Mouse (Mus musculus): ENCODE data around the gene Thap11. TPM values are rescaled to one million over a fixed set of nuclear protein-coding genes. Genes with fewer than 3 reads are reported as not detected.

Thap11 gene
- 65.2 and 66.1 TPM in 2 replicates for polyA plus RNA-seq (2015; fragmentation: Nextera tagmentation; extraction: Ambion mirVana)

DNA sequence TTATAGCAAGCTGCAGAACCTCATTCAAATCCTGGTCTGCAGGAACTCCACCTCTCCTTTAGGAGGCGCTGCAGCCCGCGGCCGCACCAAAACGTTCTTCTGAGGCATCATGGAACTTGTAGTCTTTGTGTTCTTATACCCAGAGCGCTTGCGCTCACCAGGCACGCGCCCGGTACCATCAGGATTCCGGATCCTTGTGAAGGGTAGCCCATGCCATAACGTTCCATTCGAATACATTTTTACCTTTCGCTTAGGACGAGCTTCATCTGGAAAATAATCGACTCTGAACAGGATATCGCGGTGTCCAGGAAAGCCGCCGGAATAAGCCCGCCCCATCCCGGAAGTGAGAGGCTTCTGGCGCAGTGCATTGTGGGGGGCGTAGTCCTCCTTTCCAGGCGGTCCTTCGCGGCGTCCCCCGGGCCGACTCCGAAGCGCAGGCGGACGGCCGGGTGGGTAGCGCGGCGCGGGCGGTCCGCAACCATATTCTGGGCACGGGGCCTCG, at the start of gene Thap11:
Gene Thap11, plus strand, starts transcription at position 418 of the 502 bp plus-strand sequence.
- H3K4me3 ChIP-seq (ENCODE audit: low read length), result peak within 1 kb of the TSS; percentile 84
- peak within 1 kb of the TSS; percentile 81 for H3K9ac ChIP-seq (replicated peaks; ENCODE audit: low read length)
- under 1% methylated on average over 43 of the region's 43 CpGs for WGBS
- no peaks in the 10 kb centered on the region for H3K27me3 ChIP-seq (ENCODE audit: insufficient read depth, low read length)
- peak within 1 kb of the TSS; percentile 95 for H3K4me2 ChIP-seq (replicated peaks; ENCODE audit: low read depth, low read length)
- H3K4me1 ChIP-seq (ENCODE audit: insufficient read depth, low read length), result peaks cover 36% of the 10 kb centered on the region
- H3K9me3 ChIP-seq (ENCODE audit: low read length), result no peaks in the 10 kb centered on the region
- H3K36me3 ChIP-seq (ENCODE audit: insufficient read depth, low read length), result peaks cover 2% of the 10 kb centered on the region; the same call in 1 of the 2 replicates
- peak; percentile 91 for ATAC-seq (ENCODE audit: low FRiP score, low TSS enrichment)
- peak within 1 kb of the TSS; percentile 87 for H3K27ac ChIP-seq (ENCODE audit: low read length)

DNA sequence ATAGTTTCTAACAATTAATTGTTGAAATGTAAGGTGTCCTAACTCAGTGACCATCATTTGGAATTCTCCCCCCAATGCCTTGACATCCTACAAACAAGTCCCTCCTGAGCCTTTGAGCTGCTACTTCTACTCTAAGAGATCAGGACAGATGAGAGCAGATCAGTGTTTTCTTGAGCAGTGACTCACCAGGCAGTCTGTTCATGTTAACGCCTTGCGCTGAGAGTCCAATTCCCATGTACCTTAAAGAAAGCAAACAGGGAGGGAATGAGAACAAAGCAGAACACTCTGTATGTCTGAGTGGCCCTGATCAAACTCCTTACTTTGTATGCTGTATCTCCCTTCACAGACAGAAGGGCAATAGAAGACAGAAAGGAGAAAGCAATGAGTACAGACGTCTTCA, 49.6 kb upstream of the Thap11 start:
- WGBS, result 77% methylated on average over 3 of the region's 3 CpGs
- no peaks in the 10 kb centered on the region for H3K27me3 ChIP-seq (ENCODE audit: insufficient read depth, low read length)
- H3K9ac ChIP-seq (replicated peaks; ENCODE audit: low read length), result no peak overlapping the region
- no peak overlapping the region for H3K4me2 ChIP-seq (replicated peaks; ENCODE audit: low read depth, low read length)
- H3K36me3 ChIP-seq (ENCODE audit: insufficient read depth, low read length), result 0 out of 2 replicates have a peak, but pooled peaks cover 9% of the 10 kb centered on the region
- 0 out of 2 replicates have a peak overlapping the region, but pooled peaks have one; percentile 13 for H3K27ac ChIP-seq (ENCODE audit: low read length)
- no peak overlapping the region for H3K4me3 ChIP-seq (ENCODE audit: low read length)
- no peak for ATAC-seq (ENCODE audit: low FRiP score, low TSS enrichment)
- H3K4me1 ChIP-seq (ENCODE audit: insufficient read depth, low read length), result peaks cover 7% of the 10 kb centered on the region; the same call in 1 of the 2 replicates
- H3K9me3 ChIP-seq (ENCODE audit: low read length), result no peaks in the 10 kb centered on the region

DNA sequence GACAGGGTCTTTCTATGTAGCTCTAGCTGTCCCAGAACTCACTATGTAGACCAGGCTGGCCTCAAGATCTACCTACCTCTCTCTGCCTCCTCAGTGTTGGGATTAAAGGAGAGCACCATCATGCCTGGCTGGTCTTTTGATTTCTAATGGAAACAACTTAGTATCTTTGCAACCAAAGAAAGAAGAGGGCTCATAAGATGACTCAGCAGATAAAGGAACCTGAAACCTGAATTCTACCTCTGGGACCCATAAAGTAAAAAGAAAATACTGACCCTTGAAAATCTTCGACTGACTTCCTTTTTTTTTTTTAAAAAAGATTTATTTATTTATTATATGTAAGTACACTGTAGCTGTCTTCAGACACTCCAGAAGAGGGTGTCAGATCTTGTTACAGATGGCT, 49.0 kb upstream of the Thap11 start:
- no peaks in the 10 kb centered on the region for H3K27me3 ChIP-seq (ENCODE audit: insufficient read depth, low read length)
- peaks cover 7% of the 10 kb centered on the region; the same call in 1 of the 2 replicates for H3K4me1 ChIP-seq (ENCODE audit: insufficient read depth, low read length)
- no peak overlapping the region for H3K4me2 ChIP-seq (replicated peaks; ENCODE audit: low read depth, low read length)
- H3K9ac ChIP-seq (replicated peaks; ENCODE audit: low read length), result no peak overlapping the region
- H3K36me3 ChIP-seq (ENCODE audit: insufficient read depth, low read length), result peaks cover 9% of the 10 kb centered on the region; the same call in 1 of the 2 replicates
- no peaks in the 10 kb centered on the region for H3K9me3 ChIP-seq (ENCODE audit: low read length)
- 51% methylated on average over 1 of the region's 1 CpGs for WGBS
- H3K4me3 ChIP-seq (ENCODE audit: low read length), result no peak overlapping the region
- ATAC-seq (ENCODE audit: low FRiP score, low TSS enrichment), result no peak
- H3K27ac ChIP-seq (ENCODE audit: low read length), result no peak overlapping the region

DNA sequence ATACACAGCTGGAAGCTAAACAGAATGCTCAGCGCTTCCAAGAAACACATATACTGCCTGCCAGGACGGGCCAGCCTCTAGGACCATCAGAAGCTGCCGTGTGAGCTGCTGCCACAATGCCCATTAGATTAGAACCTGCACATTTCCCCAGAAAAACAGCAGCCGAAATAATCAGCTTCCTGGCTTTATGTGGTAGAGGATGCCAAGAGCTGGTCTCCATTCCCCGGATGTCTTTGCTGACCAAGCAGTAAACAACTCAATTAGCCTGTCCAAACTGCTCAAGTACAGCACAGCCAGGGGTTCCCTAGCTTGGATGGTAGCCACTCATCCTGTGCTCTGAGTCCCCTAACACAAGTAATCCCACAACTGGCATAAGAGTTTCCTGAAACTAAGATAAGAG, 47.2 kb upstream of the Thap11 start:
- H3K4me3 ChIP-seq (ENCODE audit: low read length), result no peak overlapping the region
- no peaks in the 10 kb centered on the region for H3K27me3 ChIP-seq (ENCODE audit: insufficient read depth, low read length)
- H3K36me3 ChIP-seq (ENCODE audit: insufficient read depth, low read length), result peaks cover 9% of the 10 kb centered on the region; the same call in 1 of the 2 replicates
- no peak for ATAC-seq (ENCODE audit: low FRiP score, low TSS enrichment)
- H3K9ac ChIP-seq (replicated peaks; ENCODE audit: low read length), result no peak overlapping the region
- H3K4me1 ChIP-seq (ENCODE audit: insufficient read depth, low read length), result peaks cover 7% of the 10 kb centered on the region; the same call in 1 of the 2 replicates
- WGBS, result 72% methylated on average over 5 of the region's 5 CpGs
- no peak overlapping the region for H3K27ac ChIP-seq (ENCODE audit: low read length)
- no peaks in the 10 kb centered on the region for H3K9me3 ChIP-seq (ENCODE audit: low read length)
- H3K4me2 ChIP-seq (replicated peaks; ENCODE audit: low read depth, low read length), result no peak overlapping the region

DNA sequence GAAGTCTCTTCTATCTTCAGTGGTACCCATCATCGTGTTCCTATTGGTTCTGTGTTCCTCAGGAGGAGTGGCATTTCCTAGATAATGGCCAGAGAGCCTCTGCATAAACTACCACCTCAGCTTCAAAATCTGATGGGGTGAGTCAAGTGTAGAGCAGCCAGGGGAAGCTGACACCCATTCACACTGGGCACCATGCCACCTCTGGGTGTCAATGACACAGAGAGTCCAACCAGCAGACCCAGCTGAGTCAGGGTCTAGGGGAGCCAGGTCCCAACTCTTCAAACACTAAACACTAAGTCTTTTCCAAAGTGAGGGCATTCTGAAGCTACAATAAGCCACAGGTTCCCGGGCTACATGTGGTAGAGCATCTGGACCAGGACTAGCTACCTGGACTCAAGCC, 46.5 kb upstream of the Thap11 start:
- Histone ChIP-seq H3K4me1 (ENCODE audit: insufficient read depth, low read length) (peaks cover 7% of the 10 kb centered on the region; the same call in 1 of the 2 replicates), H3K9me3 (ENCODE audit: low read length) (no peaks in the 10 kb centered on the region), H3K9ac (replicated peaks; ENCODE audit: low read length) (no peak overlapping the region), H3K27me3 (ENCODE audit: insufficient read depth, low read length) (no peaks in the 10 kb centered on the region), H3K27ac (ENCODE audit: low read length) (no peak overlapping the region), H3K36me3 (ENCODE audit: insufficient read depth, low read length) (peaks cover 9% of the 10 kb centered on the region; the same call in 1 of the 2 replicates), H3K4me3 (ENCODE audit: low read length) (no peak overlapping the region), H3K4me2 (replicated peaks; ENCODE audit: low read depth, low read length) (no peak overlapping the region)
- no peak for ATAC-seq (ENCODE audit: low FRiP score, low TSS enrichment)
- WGBS, result 95% methylated on average over 2 of the region's 2 CpGs

DNA sequence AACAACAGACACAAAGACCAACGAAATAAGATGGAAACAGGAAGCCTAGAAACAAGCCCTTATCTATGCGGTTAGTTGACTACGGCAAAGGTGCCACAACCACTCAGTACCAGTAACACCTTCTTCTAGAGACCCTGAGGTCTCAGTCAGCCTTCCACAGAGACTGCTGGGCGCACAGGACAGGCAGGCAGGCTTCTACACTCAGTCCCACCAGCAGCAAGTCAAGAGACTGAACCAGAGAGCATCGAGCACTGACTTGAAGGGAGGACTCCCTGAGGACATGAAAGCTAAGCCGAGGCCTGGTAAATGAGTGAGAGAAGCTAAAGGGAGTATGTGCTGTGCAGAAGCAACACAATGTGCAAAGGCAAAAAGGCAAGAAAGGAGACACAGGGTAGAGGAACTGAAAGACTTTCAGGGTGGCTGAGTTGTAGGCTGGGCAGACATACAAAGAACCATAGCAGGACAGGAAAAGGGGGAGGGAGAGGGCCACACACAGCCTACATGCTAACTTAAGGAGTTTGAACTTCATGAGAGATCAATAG, 44.6 kb upstream of the Thap11 start:
- Histone ChIP-seq H3K27ac (ENCODE audit: low read length) (no peak overlapping the region), H3K27me3 (ENCODE audit: insufficient read depth, low read length) (no peaks in the 10 kb centered on the region), H3K4me1 (ENCODE audit: insufficient read depth, low read length) (peaks cover 7% of the 10 kb centered on the region; the same call in 1 of the 2 replicates), H3K36me3 (ENCODE audit: insufficient read depth, low read length) (peaks cover under 1% of the 10 kb centered on the region; the same call in 1 of the 2 replicates), H3K9ac (replicated peaks; ENCODE audit: low read length) (no peak overlapping the region), H3K4me2 (replicated peaks; ENCODE audit: low read depth, low read length) (no peak overlapping the region), H3K4me3 (ENCODE audit: low read length) (no peak overlapping the region), H3K9me3 (ENCODE audit: low read length) (no peaks in the 10 kb centered on the region)
- 86% methylated on average over 6 of the region's 6 CpGs for WGBS
- no peak for ATAC-seq (ENCODE audit: low FRiP score, low TSS enrichment)

DNA sequence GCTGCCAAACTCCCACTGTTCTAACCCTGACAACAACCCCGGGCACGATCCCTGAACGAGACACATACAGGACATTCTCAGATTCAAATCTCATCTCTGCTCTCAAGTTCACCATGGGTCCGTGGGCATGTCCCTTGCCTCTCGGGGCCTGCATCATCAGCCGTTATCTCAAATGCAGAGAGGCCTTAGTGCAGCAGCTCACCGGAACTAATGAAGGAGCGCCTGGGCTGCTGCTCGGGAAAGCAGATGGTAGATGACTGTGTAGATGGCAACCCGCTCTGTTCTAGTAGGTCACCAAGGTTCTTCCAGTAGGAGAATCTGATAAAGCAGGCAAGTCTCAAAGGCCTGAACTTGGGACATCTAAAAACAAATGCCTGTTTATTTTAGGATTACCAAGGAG, 43.9 kb upstream of the Thap11 start:
- no peaks in the 10 kb centered on the region; the same call in 1 of the 2 replicates for H3K36me3 ChIP-seq (ENCODE audit: insufficient read depth, low read length)
- no peak overlapping the region for H3K4me3 ChIP-seq (ENCODE audit: low read length)
- H3K9me3 ChIP-seq (ENCODE audit: low read length), result no peaks in the 10 kb centered on the region
- H3K27ac ChIP-seq (ENCODE audit: low read length), result no peak overlapping the region
- peaks cover 7% of the 10 kb centered on the region; the same call in 1 of the 2 replicates for H3K4me1 ChIP-seq (ENCODE audit: insufficient read depth, low read length)
- no peak overlapping the region for H3K9ac ChIP-seq (replicated peaks; ENCODE audit: low read length)
- 79% methylated on average over 10 of the region's 10 CpGs for WGBS
- no peak for ATAC-seq (ENCODE audit: low FRiP score, low TSS enrichment)
- H3K4me2 ChIP-seq (replicated peaks; ENCODE audit: low read depth, low read length), result no peak overlapping the region
- H3K27me3 ChIP-seq (ENCODE audit: insufficient read depth, low read length), result no peaks in the 10 kb centered on the region

DNA sequence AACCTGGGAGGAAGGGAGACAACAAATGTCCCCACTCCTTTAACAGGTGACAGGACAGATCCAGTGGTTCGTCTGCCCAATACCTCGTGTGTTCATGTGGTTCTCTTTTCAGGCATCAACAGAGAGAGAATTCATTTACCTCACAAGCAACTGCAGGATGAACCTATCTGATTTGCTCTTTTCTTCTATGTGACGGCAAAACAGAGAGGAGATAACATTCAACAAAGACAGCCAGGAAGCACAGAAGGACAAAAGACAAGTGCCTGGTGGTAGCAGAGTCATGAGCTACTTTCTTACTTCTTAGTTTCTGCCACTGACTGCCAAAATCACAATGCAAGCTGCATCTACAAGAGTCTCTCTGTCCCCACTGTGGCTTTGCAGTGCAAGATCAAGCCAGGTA, 43.4 kb upstream of the Thap11 start:
- no peak overlapping the region for H3K27ac ChIP-seq (ENCODE audit: low read length)
- H3K9ac ChIP-seq (replicated peaks; ENCODE audit: low read length), result no peak overlapping the region
- H3K4me1 ChIP-seq (ENCODE audit: insufficient read depth, low read length), result peaks cover 7% of the 10 kb centered on the region; the same call in 1 of the 2 replicates
- H3K27me3 ChIP-seq (ENCODE audit: insufficient read depth, low read length), result no peaks in the 10 kb centered on the region
- no peaks in the 10 kb centered on the region; the same call in 1 of the 2 replicates for H3K36me3 ChIP-seq (ENCODE audit: insufficient read depth, low read length)
- no peaks in the 10 kb centered on the region for H3K9me3 ChIP-seq (ENCODE audit: low read length)
- H3K4me3 ChIP-seq (ENCODE audit: low read length), result no peak overlapping the region
- WGBS, result 83% methylated on average over 3 of the region's 3 CpGs
- no peak for ATAC-seq (ENCODE audit: low FRiP score, low TSS enrichment)
- H3K4me2 ChIP-seq (replicated peaks; ENCODE audit: low read depth, low read length), result no peak overlapping the region

DNA sequence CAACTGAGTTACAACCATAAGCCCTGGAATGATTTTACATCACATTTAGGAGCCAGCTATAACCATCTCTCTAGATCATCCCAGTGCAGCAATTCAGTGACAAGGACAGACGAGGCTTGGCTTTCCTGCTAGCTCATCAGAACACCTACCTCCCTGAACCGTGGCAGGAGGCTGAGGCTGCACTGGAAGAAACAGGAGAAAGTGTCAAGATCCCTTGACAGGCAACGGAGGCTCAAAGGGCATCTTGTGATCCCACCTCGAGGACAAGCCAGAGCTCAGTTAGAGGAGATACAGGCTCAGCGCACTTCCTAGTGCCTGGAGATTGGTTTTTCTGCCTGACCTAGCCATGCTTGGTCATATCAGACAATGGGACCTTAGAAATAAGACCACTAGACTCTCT, 42.4 kb upstream of the Thap11 start:
- no peaks in the 10 kb centered on the region for H3K27me3 ChIP-seq (ENCODE audit: insufficient read depth, low read length)
- no peaks in the 10 kb centered on the region for H3K9me3 ChIP-seq (ENCODE audit: low read length)
- no peak overlapping the region for H3K4me3 ChIP-seq (ENCODE audit: low read length)
- H3K36me3 ChIP-seq (ENCODE audit: insufficient read depth, low read length), result no peaks in the 10 kb centered on the region; the same call in 1 of the 2 replicates
- no peak overlapping the region for H3K27ac ChIP-seq (ENCODE audit: low read length)
- H3K9ac ChIP-seq (replicated peaks; ENCODE audit: low read length), result no peak overlapping the region
- no peak overlapping the region for H3K4me2 ChIP-seq (replicated peaks; ENCODE audit: low read depth, low read length)
- 78% methylated on average over 5 of the region's 5 CpGs for WGBS
- no peak for ATAC-seq (ENCODE audit: low FRiP score, low TSS enrichment)
- H3K4me1 ChIP-seq (ENCODE audit: insufficient read depth, low read length), result peaks cover 7% of the 10 kb centered on the region; the same call in 1 of the 2 replicates

DNA sequence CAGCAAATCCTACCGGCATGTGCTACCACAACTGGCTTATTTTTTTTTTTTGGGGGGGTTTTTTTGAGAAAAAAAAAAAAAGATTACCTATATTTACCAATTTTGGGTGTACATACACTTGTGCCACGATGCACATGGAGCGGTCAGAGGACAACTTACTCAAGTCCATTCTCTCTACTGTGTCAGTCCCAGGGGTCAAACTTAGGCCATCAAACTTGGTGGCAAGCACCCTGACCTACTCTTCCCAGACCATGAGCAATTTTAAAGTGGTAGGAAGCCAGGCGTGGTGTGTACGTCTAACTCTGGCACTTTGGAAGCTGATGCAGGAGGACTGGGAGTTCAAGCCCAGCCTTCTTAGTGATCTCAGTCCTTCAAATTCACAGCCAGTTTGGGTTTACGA, 41.7 kb upstream of the Thap11 start:
- no peak overlapping the region for H3K9ac ChIP-seq (replicated peaks; ENCODE audit: low read length)
- no peaks in the 10 kb centered on the region; the same call in 1 of the 2 replicates for H3K36me3 ChIP-seq (ENCODE audit: insufficient read depth, low read length)
- WGBS, result 92% methylated on average over 6 of the region's 6 CpGs
- no peak overlapping the region for H3K4me2 ChIP-seq (replicated peaks; ENCODE audit: low read depth, low read length)
- H3K9me3 ChIP-seq (ENCODE audit: low read length), result no peaks in the 10 kb centered on the region
- ATAC-seq (ENCODE audit: low FRiP score, low TSS enrichment), result no peak
- H3K4me1 ChIP-seq (ENCODE audit: insufficient read depth, low read length), result peaks cover 3% of the 10 kb centered on the region; the same call in 1 of the 2 replicates
- H3K4me3 ChIP-seq (ENCODE audit: low read length), result no peak overlapping the region
- H3K27ac ChIP-seq (ENCODE audit: low read length), result no peak overlapping the region
- no peaks in the 10 kb centered on the region for H3K27me3 ChIP-seq (ENCODE audit: insufficient read depth, low read length)

Measured in kidney, embryonic 16.5 days (tissue).